25 mouse cellular contexts compared by ENCODE assay signal in the genomic region with DNA sequence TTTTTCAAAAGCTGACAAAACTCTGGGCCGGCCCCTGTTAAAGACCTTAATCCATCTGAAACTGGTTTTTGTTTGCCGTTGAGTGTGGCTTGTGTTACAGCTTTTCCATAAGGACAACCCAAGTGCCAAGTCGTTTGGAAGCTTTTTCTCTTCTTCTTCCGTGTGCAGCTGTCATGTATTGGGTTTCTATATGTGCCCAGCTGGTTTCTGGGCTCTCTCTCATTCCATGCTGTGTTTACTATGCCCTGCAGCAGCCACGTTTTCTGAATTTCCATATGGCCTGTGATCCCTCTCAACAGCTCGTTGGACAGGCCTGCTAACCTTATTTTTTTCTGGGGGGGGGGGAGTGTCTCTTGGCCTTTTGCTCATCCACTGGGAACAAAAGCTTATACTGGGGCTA. TPM values are rescaled to one million over a fixed set of nuclear protein-coding genes. Genes with fewer than 3 reads are reported as not detected.
DNase-seq lines count a peak whose midpoint lies in the region; ATAC-seq and TF ChIP-seq lines count a peak whose summit lies in the region.
"Had no signal": no experiment of that assay in that cellular context is flagged by ENCODE, and none has a peak within 500 bp of the region (broad histone marks: within the 10 kb centered on the region; RNA-seq: fewer than 3 reads in every experiment).

No protein-coding gene starts in this region.

- no peak for ATAC-seq in forebrain, embryonic 15.5 days (replicated peaks)
- no peak for ATAC-seq in forebrain, embryonic 12.5 days (ENCODE audit: low FRiP score)
- ATAC-seq in hindbrain, postnatal 0 days, result 0 out of 2 replicates have a peak, but pooled peaks have one; percentile 51
- ATAC-seq in hindbrain, embryonic 16.5 days, result no peak
- ATAC-seq in limb, embryonic 14.5 days (ENCODE audit: low FRiP score, low read depth), result peak; percentile 62
- ATAC-seq: activated CD4-positive, CD25-positive, alpha-beta regulatory T cell, adult 4 months; inflammation-experienced regulatory T-cells, adult 6 months; intestine, postnatal 0 days; Patski had no signal

- H3K9me3 ChIP-seq in forebrain, embryonic 15.5 days, result no peaks in the 10 kb centered on the region
- H3K9me3 ChIP-seq in forebrain, embryonic 12.5 days, result no peaks in the 10 kb centered on the region
- no peaks in the 10 kb centered on the region for H3K9me3 ChIP-seq in hindbrain, postnatal 0 days (ENCODE audit: low read length)
- no peaks in the 10 kb centered on the region for H3K9me3 ChIP-seq in hindbrain, embryonic 16.5 days (ENCODE audit: control insufficient read depth, low read length)
- H3K9me3 ChIP-seq in limb, embryonic 14.5 days (ENCODE audit: control insufficient read depth, low read length), result no peaks in the 10 kb centered on the region
- H3K9me3 ChIP-seq: heart, embryonic 15.5 days; hindbrain, embryonic 10.5 days had no signal

- TF ChIP-seq POLR2A in brain, embryonic 14.5 days (IDR thresholded peaks at IDR 0.05; ENCODE audit: borderline replicate concordance, extremely low read depth, insufficient read depth, insufficient read length, poor library complexity, severe bottlenecking), result no peak
- TF ChIP-seq POLR2A in limb, embryonic 14.5 days (IDR thresholded peaks at IDR 0.05; ENCODE audit: borderline replicate concordance, extremely low read depth, insufficient read depth, insufficient read length), result no peak

- peak overlapping the region; percentile 57 for H3K27ac ChIP-seq in forebrain, embryonic 15.5 days (replicated peaks)
- no peak overlapping the region for H3K27ac ChIP-seq in forebrain, embryonic 12.5 days
- H3K27ac ChIP-seq in hindbrain, postnatal 0 days, result no peak overlapping the region
- no peak overlapping the region for H3K27ac ChIP-seq in hindbrain, embryonic 16.5 days (ENCODE audit: low read depth, low read length)
- no peak overlapping the region for H3K27ac ChIP-seq in limb, embryonic 14.5 days (replicated peaks; ENCODE audit: low read depth, low read length)
- H3K27ac ChIP-seq: heart, adult 2 months; heart, embryonic 15.5 days; hindbrain, embryonic 10.5 days; hindbrain, embryonic 14.5 days had no signal

- no peak overlapping the region for H3K9ac ChIP-seq in forebrain, embryonic 15.5 days (replicated peaks)
- H3K9ac ChIP-seq in forebrain, embryonic 12.5 days, result no peak overlapping the region
- H3K9ac ChIP-seq in hindbrain, postnatal 0 days (replicated peaks; ENCODE audit: low read length), result no peak overlapping the region
- H3K9ac ChIP-seq in hindbrain, embryonic 16.5 days (ENCODE audit: low read depth, low read length), result no peak overlapping the region
- no peak overlapping the region for H3K9ac ChIP-seq in limb, embryonic 14.5 days (ENCODE audit: low read depth, low read length, severe bottlenecking)
- H3K9ac ChIP-seq: heart, embryonic 15.5 days; hindbrain, embryonic 14.5 days had no signal

- no peaks in the 10 kb centered on the region for H3K36me3 ChIP-seq in forebrain, embryonic 15.5 days
- H3K36me3 ChIP-seq in forebrain, embryonic 12.5 days (replicated peaks), result no peaks in the 10 kb centered on the region
- H3K36me3 ChIP-seq in hindbrain, postnatal 0 days (ENCODE audit: insufficient read depth, low read length), result no peaks in the 10 kb centered on the region
- no peaks in the 10 kb centered on the region for H3K36me3 ChIP-seq in hindbrain, embryonic 16.5 days (ENCODE audit: control insufficient read depth, insufficient read depth, low read length)
- no peaks in the 10 kb centered on the region for H3K36me3 ChIP-seq in limb, embryonic 14.5 days (ENCODE audit: control insufficient read depth, insufficient read depth, low read length)
- H3K36me3 ChIP-seq: heart, embryonic 15.5 days; hindbrain, embryonic 10.5 days had no signal

- H3K4me1 ChIP-seq in forebrain, embryonic 15.5 days, result peaks cover 11% of the 10 kb centered on the region
- H3K4me1 ChIP-seq in forebrain, embryonic 12.5 days, result peaks cover 12% of the 10 kb centered on the region
- H3K4me1 ChIP-seq in hindbrain, postnatal 0 days (ENCODE audit: insufficient read depth, low read length), result no peaks in the 10 kb centered on the region
- no peaks in the 10 kb centered on the region for H3K4me1 ChIP-seq in hindbrain, embryonic 16.5 days (ENCODE audit: control insufficient read depth, insufficient read depth, low read depth, low read length)
- H3K4me1 ChIP-seq in limb, embryonic 14.5 days (ENCODE audit: control insufficient read depth, insufficient read depth, low read length), result peaks cover 5% of the 10 kb centered on the region

- DNase-seq in hindbrain, postnatal 0 days (ENCODE audit: low spot score), result peak; percentile 58
- peak; percentile 66 for DNase-seq in brain, embryonic 14.5 days (ENCODE audit: low read depth)
- DNase-seq in limb, embryonic 14.5 days (ENCODE audit: low spot score), result peak; percentile 57
- DNase-seq in ovary, postnatal 10 days (ENCODE audit: low spot score), result no peak
- DNase-seq: adrenal gland, postnatal 14 days; cerebellum, adult 18-20 months; cerebellum, adult 9-11 months; cerebellum, postnatal 36 days; gastrocnemius, postnatal 10 days; heart, adult 2 months had no signal

- no peaks in the 10 kb centered on the region for H3K27me3 ChIP-seq in forebrain, embryonic 15.5 days
- H3K27me3 ChIP-seq in forebrain, embryonic 12.5 days, result 0 out of 2 replicates have a peak, but pooled peaks cover under 1% of the 10 kb centered on the region
- no peaks in the 10 kb centered on the region for H3K27me3 ChIP-seq in hindbrain, postnatal 0 days (ENCODE audit: insufficient read depth, low read length)
- H3K27me3 ChIP-seq in hindbrain, embryonic 16.5 days (replicated peaks; ENCODE audit: control insufficient read depth, insufficient read depth, low read length), result no peaks in the 10 kb centered on the region
- H3K27me3 ChIP-seq in limb, embryonic 14.5 days (ENCODE audit: control insufficient read depth, insufficient read depth, low read length), result no peaks in the 10 kb centered on the region
- H3K27me3 ChIP-seq: CH12.LX, Patski had no signal

- H3K4me2 ChIP-seq in forebrain, embryonic 15.5 days (replicated peaks), result no peak overlapping the region
- no peak overlapping the region for H3K4me2 ChIP-seq in forebrain, embryonic 12.5 days
- H3K4me2 ChIP-seq in hindbrain, postnatal 0 days (ENCODE audit: low read depth, low read length), result no peak overlapping the region
- H3K4me2 ChIP-seq in hindbrain, embryonic 16.5 days (ENCODE audit: low read length), result no peak overlapping the region
- H3K4me2 ChIP-seq in limb, embryonic 14.5 days (replicated peaks; ENCODE audit: low read depth, low read length, severe bottlenecking), result no peak overlapping the region
- H3K4me2 ChIP-seq: heart, embryonic 11.5 days; heart, embryonic 15.5 days; hindbrain, embryonic 14.5 days had no signal

- WGBS in forebrain, embryonic 15.5 days, result 50% methylated on average over 6 of the region's 6 CpGs
- WGBS in forebrain, embryonic 12.5 days, result 65% methylated on average over 6 of the region's 6 CpGs
- 48% methylated on average over 6 of the region's 6 CpGs for WGBS in hindbrain, postnatal 0 days
- 58% methylated on average over 6 of the region's 6 CpGs for WGBS in hindbrain, embryonic 16.5 days
- WGBS in limb, embryonic 14.5 days, result 31% methylated on average over 6 of the region's 6 CpGs

- TF ChIP-seq CTCF in hindbrain, postnatal 0 days (IDR thresholded peaks at IDR 0.05; ENCODE audit: low read depth), result no peak
- no peak for TF ChIP-seq CTCF in brain, embryonic 14.5 days (IDR thresholded peaks at IDR 0.05; ENCODE audit: borderline replicate concordance, extremely low read depth, insufficient read depth, insufficient read length)

- H3K4me3 ChIP-seq in forebrain, embryonic 15.5 days, result no peak overlapping the region
- H3K4me3 ChIP-seq in forebrain, embryonic 12.5 days (replicated peaks), result no peak overlapping the region
- H3K4me3 ChIP-seq in hindbrain, postnatal 0 days (ENCODE audit: low read length), result no peak overlapping the region
- no peak overlapping the region for H3K4me3 ChIP-seq in hindbrain, embryonic 16.5 days (ENCODE audit: low read length)
- no peak overlapping the region for H3K4me3 ChIP-seq in limb, embryonic 14.5 days (replicated peaks; ENCODE audit: low read length)
- H3K4me3 ChIP-seq: heart, adult 2 months; heart, embryonic 15.5 days; hindbrain, embryonic 10.5 days had no signal

RNA-seq across cellular contexts. Expression of gene Gucy2d, which starts 15.8 kb away (rescaled TPM):
- not detected in 2 replicates for polyA plus RNA-seq in forebrain, embryonic 15.5 days (2015; fragmentation: Nextera tagmentation; extraction: Ambion mirVana)
- polyA plus RNA-seq in forebrain, embryonic 12.5 days (2016; fragmentation: Nextera tagmentation; extraction: Ambion mirVana), result not detected in 2 replicates
- total RNA-seq in hindbrain, postnatal 0 days (2014; rRNA removed), result 0.18 TPM in 1 of 2 replicates, not detected in the other
- 0.18 and 0.20 TPM in 2 replicates for polyA plus RNA-seq in hindbrain, postnatal 0 days (2015; fragmentation: Nextera tagmentation; extraction: Ambion mirVana)
- polyA plus RNA-seq in hindbrain, embryonic 16.5 days (2015; fragmentation: Nextera tagmentation; extraction: Ambion mirVana), result 0.28 and 0.40 TPM in 2 replicates
- 0.11 TPM in 1 of 2 replicates, not detected in the other for polyA plus RNA-seq in brain, embryonic 14.5 days (2012; rRNA removed)
- 0.09 TPM in 1 of 2 replicates, not detected in the other for polyA plus RNA-seq in limb, embryonic 14.5 days (2012; rRNA removed)
- not detected in 2 replicates for polyA plus RNA-seq in limb, embryonic 14.5 days (2014; fragmentation: Nextera tagmentation; extraction: Ambion mirVana)
- total RNA-seq: adrenal gland, adult 18-20 months; adrenal gland, postnatal 14 days; CH12.LX; gastrocnemius, postnatal 10 days had no signal
- polyA plus RNA-seq: activated CD4-positive, CD25-positive, alpha-beta regulatory T cell, adult 4 months; embryonic facial prominence, embryonic 11.5 days; frontal cortex, adult 2 months; heart, embryonic 15.5 days; hindbrain, embryonic 10.5 days; inflammation-experienced regulatory T-cells, adult 6 months; Patski had no signal

Comparison
In these comparisons a context has a peak if more than half of its experiments do, and no peak if none do; other contexts are left out.
1. ATAC-seq: peak in hindbrain, postnatal 0 days (single experiment) and limb, embryonic 14.5 days (single experiment); none in forebrain, embryonic 15.5 days (single experiment), forebrain, embryonic 12.5 days (single experiment) and hindbrain, embryonic 16.5 days (single experiment).